Mouse (Mus musculus): ENCODE results near the gene Zc3h12c.

DNA sequence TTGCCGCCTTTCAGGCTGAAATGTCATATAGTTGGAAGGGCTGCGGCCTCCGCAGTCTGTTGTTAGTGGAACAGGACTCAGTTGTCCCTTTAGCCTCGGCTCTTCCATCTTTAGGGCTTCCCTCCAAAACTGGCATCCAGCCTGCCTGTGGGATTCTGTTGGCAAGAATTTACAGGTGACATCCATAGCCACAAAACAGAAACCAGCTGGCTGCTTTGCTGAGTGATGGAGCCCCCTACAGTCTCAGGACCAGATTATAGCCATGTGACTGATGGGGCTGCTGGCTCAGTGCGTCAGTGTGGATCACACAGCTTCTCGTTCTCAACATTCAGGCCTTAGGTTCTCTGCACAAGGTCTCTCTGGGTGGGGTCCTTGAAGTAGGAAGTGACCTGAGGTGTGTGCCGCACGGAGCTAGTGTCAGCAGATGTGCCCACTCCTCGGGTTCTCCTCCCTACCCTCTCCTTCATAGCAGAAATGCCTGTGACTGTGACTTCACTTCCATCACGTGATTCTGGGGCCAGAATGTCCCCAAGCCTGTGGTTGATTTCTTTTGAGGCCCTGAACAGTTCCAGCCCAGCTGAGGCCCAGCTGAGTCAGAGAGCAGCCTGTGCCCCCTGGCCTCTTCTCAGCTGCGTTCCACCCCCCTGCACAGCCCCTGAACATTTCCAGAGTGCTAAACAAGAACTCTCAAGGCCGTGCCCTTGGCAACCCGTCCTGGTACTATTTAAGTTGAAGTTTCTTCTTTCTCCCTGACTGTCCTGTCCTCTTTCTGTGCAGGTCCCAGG is 66.1 kb downstream of the Zc3h12c start:
- TF ChIP-seq CTCF (conservative IDR thresholded peaks at IDR 0.05; ENCODE audit: low read length), result no peak
- no peak for TF ChIP-seq NANOG (IDR thresholded peaks at IDR 0.05; ENCODE audit: borderline replicate concordance, low read length)
- no peak for TF ChIP-seq POU5F1 (IDR thresholded peaks at IDR 0.05; ENCODE audit: borderline replicate concordance, low read length)

Measured in E14TG2a.4 (cell line).